Mouse (Mus musculus) olfactory bulb, adult 2 months (tissue): ENCODE measurements around the gene Ptov1.

Source experiments
- CTCF ChIP-seq: fragments of 200-500 bp; IDR thresholded peaks from 2 replicates; pipeline ENCODE4 v1.5.1; 2012; ENCODE audit warnings: low read depth, mild to moderate bottlenecking, low read length, moderate library complexity; ENCODE audit not compliant: insufficient read depth
- POLR2A ChIP-seq: fragments of 200-500 bp; IDR thresholded peaks from 2 replicates; pipeline ENCODE4 v1.6.1; 2012; ENCODE audit warnings: mild to moderate bottlenecking, low read depth, low read length, moderate library complexity; ENCODE audit not compliant: insufficient read depth

- TF ChIP-seq POLR2A (no peak), CTCF (no peak)
Measured at GRCm38 (mm10) chr7:44836423-44837053, 33.0 kb downstream of the Ptov1 start.
